In the genomic region with DNA sequence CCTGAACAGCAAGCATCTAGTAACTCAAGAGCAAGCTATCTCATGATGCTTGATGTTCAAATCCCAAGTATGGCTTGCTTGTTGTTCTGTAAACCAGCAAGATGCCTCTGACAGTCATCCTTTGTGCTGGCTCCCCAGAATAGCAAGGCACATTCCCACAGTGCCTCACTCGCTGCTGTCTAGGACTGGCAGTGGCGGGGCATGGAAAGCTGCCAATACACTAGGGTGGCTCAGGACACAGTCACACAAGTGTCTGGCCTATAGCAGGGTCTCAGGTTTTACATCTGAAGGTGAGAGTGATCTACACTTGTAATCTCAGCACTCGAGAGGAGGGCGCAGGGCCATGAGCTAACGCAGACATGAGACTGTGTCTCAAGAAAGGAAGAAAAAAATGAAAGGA, we compare ENCODE assay signal across 10 mouse cellular contexts. TPM values are rescaled to one million over a fixed set of nuclear protein-coding genes. Genes with fewer than 3 reads are reported as not detected.
DNase-seq lines count a peak whose midpoint lies in the region; ATAC-seq and TF ChIP-seq lines count a peak whose summit lies in the region.
"Had no signal": no experiment of that assay in that cellular context is flagged by ENCODE, and none has a peak within 500 bp of the region (broad histone marks: within the 10 kb centered on the region; RNA-seq: fewer than 3 reads in every experiment).

No protein-coding gene starts in this region.

- peak overlapping the region; percentile 42; the same call in 1 of the 2 replicates for H3K27ac ChIP-seq in cerebellum, adult 2 months (ENCODE audit: insufficient read depth, low read length)
- H3K27ac ChIP-seq: limb, embryonic 15.5 days; neural tube, embryonic 12.5 days had no signal

- no peak overlapping the region for H3K4me3 ChIP-seq in cerebellum, adult 2 months (replicated peaks; ENCODE audit: insufficient read depth, low read depth, low read length)
- H3K4me3 ChIP-seq: limb, embryonic 15.5 days; neural tube, embryonic 12.5 days had no signal

- intact Hi-C loops in left cerebral cortex, postnatal 10 days (cut with DNase I) = no loop called here

- no peaks in the 10 kb centered on the region for H3K27me3 ChIP-seq in cerebellum, adult 2 months (ENCODE audit: control insufficient read depth, insufficient read depth, low read length)
- H3K27me3 ChIP-seq: limb, embryonic 15.5 days; neural tube, embryonic 12.5 days had no signal

- no peak for ATAC-seq in frontal cortex, adult (ENCODE audit: low TSS enrichment)

- TF ChIP-seq CTCF in cerebellum, adult 2 months (IDR thresholded peaks at IDR 0.05; ENCODE audit: borderline replicate concordance, insufficient read depth, low read depth, low read length) = no peak

- 45% methylated on average over 5 of the region's 5 CpGs for WGBS in cerebellum, adult 2 months

- no peak for TF ChIP-seq POLR2A in cerebellum, adult 2 months (IDR thresholded peaks at IDR 0.05; ENCODE audit: borderline replicate concordance, insufficient read depth, low read length)

- DNase-seq in frontal cortex, postnatal 14 days (ENCODE audit: low spot score in 2 of 2) = peak; percentile 29 to 40
- DNase-seq in cerebellum, adult 2 months = peak; percentile 68
- peak; percentile 44 to 75 for DNase-seq in heart, adult 9 months (ENCODE audit: low spot score in 2 of 2)
- peak; percentile 41 to 54 for DNase-seq in left cerebral cortex, postnatal 10 days (ENCODE audit: extremely low spot score in 1 of 2, low spot score in 2 of 2)
- no peak for DNase-seq in embryo, embryonic 11 days
- no peak for DNase-seq in urinary bladder, adult 18-20 months (ENCODE audit: low spot score in 2 of 2)
- DNase-seq in retina, postnatal 1 day = no peak

- peaks cover 13% of the 10 kb centered on the region for H3K4me1 ChIP-seq in cerebellum, adult 2 months (ENCODE audit: control insufficient read depth, insufficient read depth, low read length)
- H3K4me1 ChIP-seq: limb, embryonic 15.5 days; neural tube, embryonic 12.5 days had no signal

RNA-seq across cellular contexts. Expression of a gene that starts 57.4 kb away (rescaled TPM):
- 254 and 264 TPM in 2 replicates for polyA plus RNA-seq in cerebellum, adult 2 months (2012; rRNA removed)
- 100 to 1,000 TPM; 427 to 448 TPM for total RNA-seq in left cerebral cortex, postnatal 10 days (2021)

Comparison
In these comparisons a context has a peak if more than half of its experiments do, and no peak if none do; other contexts are left out.
1. DNase-seq: peak in frontal cortex, postnatal 14 days (2 of 2), cerebellum, adult 2 months (2 of 2), heart, adult 9 months (2 of 2) and left cerebral cortex, postnatal 10 days (2 of 2); none in embryo, embryonic 11 days (single experiment), urinary bladder, adult 18-20 months (0 of 2) and retina, postnatal 1 day (single experiment).